Mouse (Mus musculus) hindbrain, embryonic 14.5 days (tissue): ENCODE measurements around the gene Slc45a1. TPM values are rescaled to one million over a fixed set of nuclear protein-coding genes. Genes with fewer than 3 reads are reported as not detected.

Source experiments
- polyA plus RNA-seq: library from polyadenylated mRNA; unstranded; fragments of >200 nt; fragmentation: Nextera tagmentation; extraction: Ambion mirVana; gene quantifications from 2 replicates; pipeline ENCODE4 v1.2.1, GENCODE M21; 2014

The Slc45a1 gene
- polyA plus RNA-seq, 1 experiment from 2014 or later = 35.9 TPM

Other genes starting within 250 kb of the Slc45a1 start
- 36.3 and 39.6 TPM in 2 replicates for gene Errfi1, start 201.7 kb upstream of the Slc45a1 start, polyA plus RNA-seq